Mouse (Mus musculus) liver, embryonic 12.5 days (tissue): ENCODE results near the gene Rsph14. TPM values are rescaled to one million over a fixed set of nuclear protein-coding genes. Genes with fewer than 3 reads are reported as not detected.
A peak's percentile ranks its signal among the peaks of the same experiment; 100 is the strongest.
"Not testable (repeated sequence)": the region's sequence is repeated elsewhere in the genome, so short reads cannot be mapped to it uniquely, and the experiment has no call there.

Experiments
- ATAC-seq: fragments of 200-750 bp; cut with Nextera tagmentation; 2 replicates; pipeline ENCODE4 v1.8.0; 2017; ENCODE audit warnings: moderate number of reproducible peaks, mild to moderate bottlenecking, moderate library complexity
- H3K27ac ChIP-seq: fragments of 300-500 bp; sonication (generic); 2 replicates; pipeline ENCODE4 v1.5.1; 2016; ENCODE audit warnings: mild to moderate bottlenecking
- H3K27me3 ChIP-seq: fragments of 300-500 bp; sonication (generic); replicated peaks from 2 replicates; pipeline ENCODE4 v1.6.1; 2016; ENCODE audit warnings: mild to moderate bottlenecking, moderate library complexity
- H3K36me3 ChIP-seq: fragments of 300-500 bp; sonication (generic); 2 replicates; pipeline ENCODE4 v1.6.1; 2016; ENCODE audit warnings: mild to moderate bottlenecking, moderate library complexity
- H3K4me1 ChIP-seq: fragments of 300-500 bp; sonication (generic); 2 replicates; pipeline ENCODE4 v1.6.1; 2016
- H3K4me2 ChIP-seq: fragments of 300-500 bp; sonication (generic); 2 replicates; pipeline ENCODE4 v1.6.1; 2016; ENCODE audit warnings: mild to moderate bottlenecking, moderate library complexity
- H3K4me3 ChIP-seq: fragments of 300-500 bp; sonication (generic); 2 replicates; pipeline ENCODE4 v1.5.1; 2016; ENCODE audit warnings: mild to moderate bottlenecking, moderate library complexity
- H3K9ac ChIP-seq: fragments of 300-500 bp; sonication (generic); 2 replicates; pipeline ENCODE4 v1.6.1; 2016; ENCODE audit warnings: mild to moderate bottlenecking, moderate library complexity
- H3K9me3 ChIP-seq: fragments of 300-500 bp; sonication (generic); replicated peaks from 2 replicates; pipeline ENCODE4 v1.6.1; 2016; ENCODE audit warnings: mild to moderate bottlenecking, moderate library complexity
- WGBS: fragments of 180-500 bp; shearing (Covaris S2); methylation state at CpG from one replicate; pipeline ENCODE4 v1.1.7; 2016; ENCODE audit not compliant: insufficient replicate concordance; 5-methylcytosine and 5-hydroxymethylcytosine counted together
- polyA plus RNA-seq: library from polyadenylated mRNA; unstranded; fragments of >200 nt; fragmentation: Nextera tagmentation; extraction: Ambion mirVana; gene quantifications from 2 replicates; pipeline ENCODE4 v1.2.1, GENCODE M21; 2016

Rsph14 gene
- polyA plus RNA-seq, 1 experiment from 2014 or later = 0.08 TPM

- Histone ChIP-seq H3K4me3 (no peak overlapping the region), H3K27me3 (peaks cover 15% of the 10 kb centered on the region), H3K9ac (no peak overlapping the region), H3K27ac (no peak overlapping the region), H3K4me2 (no peak overlapping the region), H3K9me3 (no peaks in the 10 kb centered on the region), H3K36me3 (no peaks in the 10 kb centered on the region), H3K4me1 (peaks cover 28% of the 10 kb centered on the region)
- WGBS = 85% methylated on average over 21 of the region's 21 CpGs
- ATAC-seq = no peak
These were observed 19.1 kb upstream of the Rsph14 start for GRCm38 (mm10) chr10:75051364-75052074.

GRCm38 (mm10) chr10:75048711-75049110 is 16.3 kb upstream of the Rsph14 start:
- 79% methylated on average over 7 of the region's 7 CpGs for WGBS
- H3K4me3 ChIP-seq = no peak overlapping the region
- H3K27me3 ChIP-seq = peaks cover 15% of the 10 kb centered on the region
- no peak overlapping the region for H3K9ac ChIP-seq
- H3K36me3 ChIP-seq = no peaks in the 10 kb centered on the region
- no peaks in the 10 kb centered on the region for H3K9me3 ChIP-seq
- H3K27ac ChIP-seq = no peak overlapping the region
- ATAC-seq = no peak
- H3K4me1 ChIP-seq = peaks cover 25% of the 10 kb centered on the region
- H3K4me2 ChIP-seq = no peak overlapping the region

GRCm38 (mm10) chr10:75045831-75046230 is 13.4 kb upstream of the Rsph14 start:
- no peak for ATAC-seq
- H3K27me3 ChIP-seq = 0 out of 2 replicates have a peak, but pooled peaks cover 2% of the 10 kb centered on the region
- H3K4me3 ChIP-seq = no peak overlapping the region
- H3K4me1 ChIP-seq = peaks cover 27% of the 10 kb centered on the region
- H3K4me2 ChIP-seq = no peak overlapping the region
- H3K27ac ChIP-seq = no peak overlapping the region
- H3K36me3 ChIP-seq = no peaks in the 10 kb centered on the region
- no peaks in the 10 kb centered on the region for H3K9me3 ChIP-seq
- H3K9ac ChIP-seq = no peak overlapping the region
- 80% methylated on average over 15 of the region's 15 CpGs for WGBS

- H3K4me2 ChIP-seq = peak overlapping the region; percentile 31; the same call in 1 of the 2 replicates
- ATAC-seq = peak; percentile 69
These were observed 12.1 kb upstream of the Rsph14 start for GRCm38 (mm10) chr10:75044459-75044858.

GRCm38 (mm10) chr10:75042060-75042459 is 9.7 kb upstream of the Rsph14 start:
- not testable (repeated sequence) for H3K4me2 ChIP-seq, H3K4me3 ChIP-seq, H3K36me3 ChIP-seq, H3K27me3 ChIP-seq, H3K27ac ChIP-seq, H3K9me3 ChIP-seq, H3K9ac ChIP-seq
- H3K4me1 ChIP-seq = peaks cover 33% of the 10 kb centered on the region
- peak; percentile 69 for ATAC-seq
- WGBS = 5% methylated on average over 1 of the region's 1 CpGs

More at GRCm38 (mm10) chr10:75044459-75044858, 12.1 kb upstream of the Rsph14 start:
- H3K36me3 ChIP-seq = no peaks in the 10 kb centered on the region
- 13% methylated on average over 7 of the region's 7 CpGs for WGBS
- H3K27me3 ChIP-seq = no peaks in the 10 kb centered on the region
- H3K9me3 ChIP-seq = no peaks in the 10 kb centered on the region
- no peak overlapping the region for H3K27ac ChIP-seq
- peaks cover 27% of the 10 kb centered on the region for H3K4me1 ChIP-seq
- H3K4me3 ChIP-seq = no peak overlapping the region
- H3K9ac ChIP-seq = no peak overlapping the region

GRCm38 (mm10) chr10:75036883-75037379 is 4.5 kb upstream of the Rsph14 start, which contains the start of gene Rab36:
TSS of gene Rab36 (plus strand) at chr10:75037058.
- H3K4me1 ChIP-seq = peaks cover 19% of the 10 kb centered on the region
- H3K4me2 ChIP-seq = peak within 1 kb of the TSS; percentile 59
- H3K4me3 ChIP-seq = peak within 1 kb of the TSS; percentile 41
- no peaks in the 10 kb centered on the region for H3K9me3 ChIP-seq
- peak within 1 kb of the TSS; percentile 25; the same call in 1 of the 2 replicates for H3K27ac ChIP-seq
- peak within 1 kb of the TSS; percentile 22; the same call in 1 of the 2 replicates for H3K9ac ChIP-seq
- ATAC-seq = peak; percentile 88
- no peaks in the 10 kb centered on the region for H3K36me3 ChIP-seq
- WGBS = under 1% methylated on average over 36 of the region's 36 CpGs
- no peaks in the 10 kb centered on the region for H3K27me3 ChIP-seq

GRCm38 (mm10) chr10:75031345-75032114 is 856 bp downstream of the Rsph14 start:
- WGBS = 56% methylated on average over 5 of the region's 5 CpGs

GRCm38 (mm10) chr10:75030234-75030633 is 2.2 kb downstream of the Rsph14 start:
- Histone ChIP-seq H3K36me3 (no peaks in the 10 kb centered on the region), H3K4me3 (no peak overlapping the region), H3K9me3 (no peaks in the 10 kb centered on the region), H3K4me1 (peaks cover 17% of the 10 kb centered on the region), H3K27ac (no peak overlapping the region), H3K4me2 (no peak overlapping the region), H3K9ac (no peak overlapping the region), H3K27me3 (no peaks in the 10 kb centered on the region)
- no peak for ATAC-seq
- WGBS = 74% methylated on average over 3 of the region's 3 CpGs

More at GRCm38 (mm10) chr10:75031345-75032114, 856 bp downstream of the Rsph14 start:
- Histone ChIP-seq H3K27ac (no peak overlapping the region), H3K4me3 (no peak overlapping the region), H3K4me2 (no peak overlapping the region), H3K27me3 (no peaks in the 10 kb centered on the region), H3K36me3 (no peaks in the 10 kb centered on the region), H3K4me1 (peaks cover 20% of the 10 kb centered on the region), H3K9ac (no peak overlapping the region), H3K9me3 (no peaks in the 10 kb centered on the region)
- ATAC-seq = no peak

- Histone ChIP-seq H3K4me1 (peaks cover 17% of the 10 kb centered on the region), H3K27ac (no peak overlapping the region), H3K4me2 (no peak overlapping the region), H3K9ac (no peak overlapping the region), H3K36me3 (no peaks in the 10 kb centered on the region), H3K9me3 (no peaks in the 10 kb centered on the region), H3K27me3 (no peaks in the 10 kb centered on the region), H3K4me3 (no peak overlapping the region)
- WGBS = 40% methylated on average over 3 of the region's 3 CpGs
- no peak for ATAC-seq
These were observed 2.7 kb downstream of the Rsph14 start for GRCm38 (mm10) chr10:75029677-75030076.

- no peak overlapping the region for H3K27ac ChIP-seq
- H3K36me3 ChIP-seq = no peaks in the 10 kb centered on the region
- H3K27me3 ChIP-seq = no peaks in the 10 kb centered on the region
- H3K4me2 ChIP-seq = no peak overlapping the region
- 19% methylated on average over 8 of the region's 8 CpGs for WGBS
- H3K4me1 ChIP-seq = peaks cover 17% of the 10 kb centered on the region
- no peak overlapping the region for H3K4me3 ChIP-seq
- ATAC-seq = no peak
- no peak overlapping the region for H3K9ac ChIP-seq
- no peaks in the 10 kb centered on the region for H3K9me3 ChIP-seq
These were observed 3.6 kb downstream of the Rsph14 start for GRCm38 (mm10) chr10:75028743-75029142.

GRCm38 (mm10) chr10:75026491-75026890 is 5.9 kb downstream of the Rsph14 start:
- peaks cover 17% of the 10 kb centered on the region for H3K4me1 ChIP-seq
- H3K9me3 ChIP-seq = no peaks in the 10 kb centered on the region
- H3K9ac ChIP-seq = no peak overlapping the region
- H3K4me2 ChIP-seq = no peak overlapping the region
- H3K4me3 ChIP-seq = no peak overlapping the region
- ATAC-seq = no peak
- 73% methylated on average over 8 of the region's 8 CpGs for WGBS
- H3K27me3 ChIP-seq = no peaks in the 10 kb centered on the region
- no peaks in the 10 kb centered on the region for H3K36me3 ChIP-seq
- no peak overlapping the region for H3K27ac ChIP-seq

- no peak overlapping the region for H3K4me3 ChIP-seq
- H3K9ac ChIP-seq = no peak overlapping the region
- H3K27ac ChIP-seq = no peak overlapping the region
- no peaks in the 10 kb centered on the region for H3K36me3 ChIP-seq
- no peaks in the 10 kb centered on the region for H3K4me1 ChIP-seq
- H3K9me3 ChIP-seq = no peaks in the 10 kb centered on the region
- no peaks in the 10 kb centered on the region for H3K27me3 ChIP-seq
- peak; percentile 16; the same call in 1 of the 2 replicates for ATAC-seq
- H3K4me2 ChIP-seq = no peak overlapping the region
- WGBS = 8% methylated on average over 6 of the region's 6 CpGs
These were observed 11.2 kb downstream of the Rsph14 start for GRCm38 (mm10) chr10:75021138-75021537.
